Comparison of ENCODE assay signal across 8 mouse cellular contexts in genomic region chr7:4471179-4471555, GRCm38 (mm10). TPM values are rescaled to one million over a fixed set of nuclear protein-coding genes. Genes with fewer than 3 reads are reported as not detected.
DNase-seq lines count a peak whose midpoint lies in the region; ATAC-seq and TF ChIP-seq lines count a peak whose summit lies in the region.

No protein-coding gene starts in this region.

- peaks cover 78% of the 10 kb centered on the region for H3K27me3 ChIP-seq in hindbrain, embryonic 10.5 days (ENCODE audit: insufficient read depth, poor library complexity, severe bottlenecking)
- peaks cover 50% of the 10 kb centered on the region for H3K27me3 ChIP-seq in neural tube, embryonic 15.5 days (replicated peaks)

- no peaks in the 10 kb centered on the region for H3K36me3 ChIP-seq in hindbrain, embryonic 10.5 days
- H3K36me3 ChIP-seq in neural tube, embryonic 15.5 days, result no peaks in the 10 kb centered on the region

- no peak overlapping the region; the same call in 1 of the 2 replicates for H3K27ac ChIP-seq in hindbrain, embryonic 10.5 days
- H3K27ac ChIP-seq in neural tube, embryonic 15.5 days (replicated peaks), result no peak overlapping the region

- peak overlapping the region; percentile 75 for H3K4me2 ChIP-seq in neural tube, embryonic 15.5 days

- H3K9ac ChIP-seq in neural tube, embryonic 15.5 days (replicated peaks), result peak overlapping the region; percentile 43

- peaks cover 6% of the 10 kb centered on the region; the same call in 1 of the 2 replicates for H3K9me3 ChIP-seq in hindbrain, embryonic 10.5 days
- no peaks in the 10 kb centered on the region for H3K9me3 ChIP-seq in neural tube, embryonic 15.5 days (replicated peaks)

- peak; percentile 22; the same call in 1 of the 2 replicates for TF ChIP-seq POLR2A in lung, adult 2 months (IDR thresholded peaks at IDR 0.05; ENCODE audit: borderline replicate concordance, extremely low read depth, low read depth, low read length)

- peak; percentile 89 for DNase-seq in NIH3T3 (ENCODE audit: low read depth)
- DNase-seq in cerebellum, adult 9-11 months, result peak; percentile 72
- DNase-seq in frontal cortex, postnatal 10 days (ENCODE audit: low spot score in 2 of 2), result peak; percentile 69 to 88
- DNase-seq in hindbrain, embryonic 10.5 days (ENCODE audit: low spot score), result peak; percentile 83
- DNase-seq in layer of hippocampus, adult 9-10 months (ENCODE audit: low spot score), result peak; percentile 55
- DNase-seq in lung, adult 2 months, result peak; percentile 75
- DNase-seq in urinary bladder, adult 18-20 months (ENCODE audit: low spot score in 2 of 2), result peak; percentile 79 to 84

- peak; percentile 92 for ATAC-seq in neural tube, embryonic 15.5 days (ENCODE audit: low FRiP score)

- WGBS in hindbrain, embryonic 10.5 days, result under 1% methylated on average over 24 of the region's 24 CpGs
- WGBS in lung, adult 2 months, result 13% methylated on average over 24 of the region's 24 CpGs
- under 1% methylated on average over 24 of the region's 24 CpGs for WGBS in neural tube, embryonic 15.5 days

- H3K4me1 ChIP-seq in hindbrain, embryonic 10.5 days (replicated peaks), result peaks cover 20% of the 10 kb centered on the region
- peaks cover 11% of the 10 kb centered on the region for H3K4me1 ChIP-seq in lung, adult 2 months (ENCODE audit: control insufficient read depth, insufficient read depth, low read length)
- peaks cover 22% of the 10 kb centered on the region for H3K4me1 ChIP-seq in neural tube, embryonic 15.5 days

- peak overlapping the region; percentile 51 for H3K4me3 ChIP-seq in hindbrain, embryonic 10.5 days
- peak overlapping the region; percentile 52 for H3K4me3 ChIP-seq in lung, adult 2 months (replicated peaks; ENCODE audit: extremely low read depth, low read depth, low read length)
- H3K4me3 ChIP-seq in neural tube, embryonic 15.5 days (replicated peaks), result peak overlapping the region; percentile 50

- TF ChIP-seq CTCF in lung, adult 2 months (IDR thresholded peaks at IDR 0.05; ENCODE audit: insufficient read depth, low read length), result peak; percentile 64

RNA-seq across cellular contexts. Expression of gene Eps8l1, which starts 10.7 kb away (rescaled TPM):
- 2.8 and 5.4 TPM in 2 replicates for polyA plus RNA-seq in hindbrain, embryonic 10.5 days (2016; fragmentation: Nextera tagmentation; extraction: Ambion mirVana)
- polyA plus RNA-seq in lung, adult 2 months (2012; rRNA removed), result 32.7 and 44.8 TPM in 2 replicates
- 13.1 and 14.1 TPM in 2 replicates for polyA plus RNA-seq in neural tube, embryonic 15.5 days (2015; fragmentation: Nextera tagmentation; extraction: Ambion mirVana)

RNA-seq across cellular contexts. Expression of gene Rdh13, which starts 25.7 kb away (rescaled TPM):
- 30.6 and 34.1 TPM in 2 replicates for polyA plus RNA-seq in hindbrain, embryonic 10.5 days (2016; fragmentation: Nextera tagmentation; extraction: Ambion mirVana)
- 12.8 and 16.4 TPM in 2 replicates for polyA plus RNA-seq in lung, adult 2 months (2012; rRNA removed)
- polyA plus RNA-seq in neural tube, embryonic 15.5 days (2015; fragmentation: Nextera tagmentation; extraction: Ambion mirVana), result 38.2 and 41.9 TPM in 2 replicates

RNA-seq across cellular contexts. Expression of gene Ppp1r12c, which starts 30.3 kb away (rescaled TPM):
- 40.8 and 45.8 TPM in 2 replicates for polyA plus RNA-seq in hindbrain, embryonic 10.5 days (2016; fragmentation: Nextera tagmentation; extraction: Ambion mirVana)
- polyA plus RNA-seq in lung, adult 2 months (2012; rRNA removed), result 92.3 and 108 TPM in 2 replicates
- 38.8 and 44.6 TPM in 2 replicates for polyA plus RNA-seq in neural tube, embryonic 15.5 days (2015; fragmentation: Nextera tagmentation; extraction: Ambion mirVana)

RNA-seq across cellular contexts. Expression of gene Tnnt1, which starts 45.0 kb away (rescaled TPM):
- 5.7 and 6.2 TPM in 2 replicates for polyA plus RNA-seq in hindbrain, embryonic 10.5 days (2016; fragmentation: Nextera tagmentation; extraction: Ambion mirVana)
- 0.81 and 0.89 TPM in 2 replicates for polyA plus RNA-seq in lung, adult 2 months (2012; rRNA removed)
- 22.8 and 29.5 TPM in 2 replicates for polyA plus RNA-seq in neural tube, embryonic 15.5 days (2015; fragmentation: Nextera tagmentation; extraction: Ambion mirVana)

RNA-seq across cellular contexts. Expression of gene Tnni3, which starts 52.9 kb away (rescaled TPM):
- 2.5 and 3.5 TPM in 2 replicates for polyA plus RNA-seq in hindbrain, embryonic 10.5 days (2016; fragmentation: Nextera tagmentation; extraction: Ambion mirVana)
- 428 and 438 TPM in 2 replicates for polyA plus RNA-seq in lung, adult 2 months (2012; rRNA removed)
- 1.8 and 2.4 TPM in 2 replicates for polyA plus RNA-seq in neural tube, embryonic 15.5 days (2015; fragmentation: Nextera tagmentation; extraction: Ambion mirVana)
